Mouse (Mus musculus) liver, embryonic 13.5 days (tissue): ENCODE results near the gene Adm. TPM values are rescaled to one million over a fixed set of nuclear protein-coding genes. Genes with fewer than 3 reads are reported as not detected.

Experiments used
- ATAC-seq: fragments of 200-750 bp; cut with Nextera tagmentation; 2 replicates; pipeline ENCODE4 v1.8.0; 2017; ENCODE audit warnings: low read depth, mild to moderate bottlenecking, moderate number of reproducible peaks, moderate library complexity
- DNase-seq: peaks from one replicate; pipeline ENCODE4 v3.0.0; 2022
- H3K27ac ChIP-seq: fragments of 300-500 bp; sonication (generic); 2 replicates; pipeline ENCODE4 v1.5.1; 2015; ENCODE audit warnings: moderate library complexity, mild to moderate bottlenecking, inconsistent platforms
- H3K27me3 ChIP-seq: fragments of 300-500 bp; sonication (generic); 2 replicates; pipeline ENCODE4 v1.6.1; 2015; ENCODE audit warnings: mild to moderate bottlenecking, inconsistent platforms
- H3K36me3 ChIP-seq: fragments of 300-500 bp; sonication (generic); 2 replicates; pipeline ENCODE4 v1.6.1; 2015; ENCODE audit warnings: mild to moderate bottlenecking, inconsistent platforms
- H3K4me1 ChIP-seq: fragments of 300-500 bp; sonication (generic); replicated peaks from 2 replicates; pipeline ENCODE4 v1.6.1; 2015; ENCODE audit warnings: inconsistent platforms
- H3K4me2 ChIP-seq: fragments of 300-500 bp; sonication (generic); 2 replicates; pipeline ENCODE4 v1.6.1; 2015; ENCODE audit warnings: inconsistent platforms, mild to moderate bottlenecking, moderate library complexity
- H3K4me3 ChIP-seq: fragments of 300-500 bp; sonication (generic); replicated peaks from 2 replicates; pipeline ENCODE4 v1.5.1; 2015; ENCODE audit warnings: mild to moderate bottlenecking, inconsistent platforms
- H3K9ac ChIP-seq: fragments of 300-500 bp; sonication (generic); 2 replicates; pipeline ENCODE4 v1.6.1; 2015; ENCODE audit warnings: mild to moderate bottlenecking, inconsistent platforms
- H3K9me3 ChIP-seq: fragments of 300-500 bp; sonication (generic); replicated peaks from 2 replicates; pipeline ENCODE4 v1.6.1; 2016; ENCODE audit warnings: inconsistent platforms
- WGBS: fragments of 180-500 bp; shearing (Covaris S2); methylation state at CpG from one replicate; pipeline ENCODE4 v1.1.7; 2015; ENCODE audit not compliant: insufficient replicate concordance; 5-methylcytosine and 5-hydroxymethylcytosine counted together
- polyA plus RNA-seq: library from polyadenylated mRNA; unstranded; fragments of >200 nt; fragmentation: Nextera tagmentation; extraction: Ambion mirVana; gene quantifications from 2 replicates; pipeline ENCODE4 v1.2.1, GENCODE M21; 2015

The Adm gene
- polyA plus RNA-seq, 1 experiment from 2014 or later, result 5.1 TPM

GRCm38 (mm10) chr7:110615151-110615631 lies 12.3 kb upstream of the Adm start:
- ATAC-seq, result no peak
- Histone ChIP-seq H3K4me2 (peak overlapping the region; percentile 70), H3K27me3 (peaks cover 88% of the 10 kb centered on the region), H3K9me3 (no peaks in the 10 kb centered on the region), H3K4me1 (peaks cover 33% of the 10 kb centered on the region), H3K27ac (peak overlapping the region; percentile 83), H3K36me3 (no peaks in the 10 kb centered on the region), H3K9ac (peak overlapping the region; percentile 67), H3K4me3 (peak overlapping the region; percentile 64)
- under 1% methylated on average over 20 of the region's 20 CpGs for WGBS
- no peak for DNase-seq

GRCm38 (mm10) chr7:110615792-110616191 lies 11.7 kb upstream of the Adm start:
- WGBS, result 7% methylated on average over 11 of the region's 11 CpGs

GRCm38 (mm10) chr7:110619086-110619611 lies 8.3 kb upstream of the Adm start:
- Histone ChIP-seq H3K27ac (no peak overlapping the region), H3K9ac (no peak overlapping the region), H3K4me3 (no peak overlapping the region), H3K36me3 (no peaks in the 10 kb centered on the region), H3K4me2 (no peak overlapping the region), H3K27me3 (peaks cover 88% of the 10 kb centered on the region), H3K4me1 (peaks cover 26% of the 10 kb centered on the region), H3K9me3 (no peaks in the 10 kb centered on the region)
- WGBS, result 4% methylated on average over 9 of the region's 9 CpGs
- ATAC-seq, result no peak
- peak; percentile 17 for DNase-seq

More at GRCm38 (mm10) chr7:110615792-110616191, 11.7 kb upstream of the Adm start:
- DNase-seq (no peak), ATAC-seq (no peak)
- Histone ChIP-seq H3K4me1 (peaks cover 33% of the 10 kb centered on the region), H3K9me3 (no peaks in the 10 kb centered on the region), H3K9ac (no peak overlapping the region), H3K27me3 (peaks cover 93% of the 10 kb centered on the region), H3K27ac (peak overlapping the region; percentile 15), H3K4me3 (no peak overlapping the region), H3K36me3 (no peaks in the 10 kb centered on the region), H3K4me2 (peak overlapping the region; percentile 70; the same call in 1 of the 2 replicates)

- DNase-seq (no peak), ATAC-seq (no peak)
- no peak overlapping the region for H3K4me3 ChIP-seq
- H3K36me3 ChIP-seq, result no peaks in the 10 kb centered on the region
- H3K27me3 ChIP-seq, result peaks cover 90% of the 10 kb centered on the region
- no peak overlapping the region for H3K27ac ChIP-seq
- peaks cover 21% of the 10 kb centered on the region for H3K4me1 ChIP-seq
- H3K4me2 ChIP-seq, result no peak overlapping the region
- H3K9ac ChIP-seq, result no peak overlapping the region
- 23% methylated on average over 2 of the region's 2 CpGs for WGBS
- H3K9me3 ChIP-seq, result no peaks in the 10 kb centered on the region
Observed at GRCm38 (mm10) chr7:110624067-110624466, 3.4 kb upstream of the Adm start.

GRCm38 (mm10) chr7:110624961-110625360 lies 2.5 kb upstream of the Adm start:
- Histone ChIP-seq H3K36me3 (no peaks in the 10 kb centered on the region), H3K4me3 (no peak overlapping the region), H3K4me1 (peaks cover 20% of the 10 kb centered on the region), H3K9me3 (no peaks in the 10 kb centered on the region), H3K4me2 (no peak overlapping the region), H3K27ac (no peak overlapping the region), H3K27me3 (peaks cover 90% of the 10 kb centered on the region), H3K9ac (no peak overlapping the region)
- ATAC-seq, result no peak
- WGBS, result 75% methylated on average over 13 of the region's 13 CpGs
- no peak for DNase-seq

- Histone ChIP-seq H3K36me3 (no peaks in the 10 kb centered on the region), H3K4me2 (peak overlapping the region; percentile 60), H3K4me1 (peaks cover 22% of the 10 kb centered on the region), H3K27ac (no peak overlapping the region), H3K27me3 (peaks cover 90% of the 10 kb centered on the region), H3K4me3 (peak overlapping the region; percentile 29), H3K9ac (no peak overlapping the region), H3K9me3 (no peaks in the 10 kb centered on the region)
- WGBS, result 43% methylated on average over 10 of the region's 10 CpGs
- ATAC-seq, result no peak
- no peak for DNase-seq
Observed at GRCm38 (mm10) chr7:110625489-110625888, 2.0 kb upstream of the Adm start.

GRCm38 (mm10) chr7:110626186-110627098 lies 1.0 kb upstream of the Adm start:
- peaks cover 26% of the 10 kb centered on the region for H3K4me1 ChIP-seq
- ATAC-seq (no peak), DNase-seq (no peak)
- no peaks in the 10 kb centered on the region for H3K9me3 ChIP-seq
- peak overlapping the region; percentile 48 for H3K4me3 ChIP-seq
- no peak overlapping the region for H3K9ac ChIP-seq
- H3K4me2 ChIP-seq, result peak overlapping the region; percentile 60
- H3K27me3 ChIP-seq, result peaks cover 94% of the 10 kb centered on the region
- 4% methylated on average over 28 of the region's 28 CpGs for WGBS
- H3K27ac ChIP-seq, result no peak overlapping the region
- no peaks in the 10 kb centered on the region for H3K36me3 ChIP-seq

GRCm38 (mm10) chr7:110627099-110627482 lies 370 bp upstream of the Adm start:
- DNase-seq, result no peak
- Histone ChIP-seq H3K4me2 (peak overlapping the region; percentile 60), H3K36me3 (no peaks in the 10 kb centered on the region), H3K9ac (no peak overlapping the region), H3K4me3 (peak overlapping the region; percentile 48; the same call in 1 of the 2 replicates), H3K27me3 (peaks cover 94% of the 10 kb centered on the region), H3K27ac (no peak overlapping the region), H3K9me3 (no peaks in the 10 kb centered on the region), H3K4me1 (peaks cover 26% of the 10 kb centered on the region)
- WGBS, result 0% methylated on average over 12 of the region's 12 CpGs
- peak; percentile 18; the same call in 1 of the 2 replicates for ATAC-seq

- H3K9ac ChIP-seq, result peak overlapping the region; percentile 24; the same call in 1 of the 2 replicates
- DNase-seq, result no peak
Observed at GRCm38 (mm10) chr7:110628273-110628600, 776 bp downstream of the Adm start.

GRCm38 (mm10) chr7:110628611-110629354 lies 1.3 kb downstream of the Adm start:
- Histone ChIP-seq H3K27me3 (peaks cover 92% of the 10 kb centered on the region), H3K36me3 (no peaks in the 10 kb centered on the region), H3K27ac (no peak overlapping the region), H3K9me3 (no peaks in the 10 kb centered on the region), H3K4me2 (peak overlapping the region; percentile 60), H3K4me3 (peak overlapping the region; percentile 48), H3K4me1 (peaks cover 26% of the 10 kb centered on the region), H3K9ac (peak overlapping the region; percentile 39; the same call in 1 of the 2 replicates)
- no peak for ATAC-seq
- WGBS, result 2% methylated on average over 33 of the region's 33 CpGs
- no peak for DNase-seq

More at GRCm38 (mm10) chr7:110628273-110628600, 776 bp downstream of the Adm start:
- Histone ChIP-seq H3K27me3 (peaks cover 94% of the 10 kb centered on the region), H3K9me3 (no peaks in the 10 kb centered on the region), H3K36me3 (no peaks in the 10 kb centered on the region), H3K27ac (no peak overlapping the region), H3K4me1 (peaks cover 26% of the 10 kb centered on the region), H3K4me2 (peak overlapping the region; percentile 60), H3K4me3 (peak overlapping the region; percentile 48)
- WGBS, result 2% methylated on average over 11 of the region's 11 CpGs
- ATAC-seq, result no peak
